Mouse (Mus musculus) cerebellum, adult 2 months (tissue): Measurements from ENCODE around the gene Epas1. TPM values are rescaled to one million over a fixed set of nuclear protein-coding genes. Genes with fewer than 3 reads are reported as not detected.
A peak's percentile ranks its signal among the peaks of the same experiment; 100 is the strongest.

Experiments used
- DNase-seq, 2 experiments: peaks; one replicate each; pipeline ENCODE4 v3.0.0; 2021
- H3K27ac ChIP-seq: fragments of 200-500 bp; 2 replicates; pipeline ENCODE4 v1.5.1; 2012; ENCODE audit warnings: low read length, control low read depth, inconsistent platforms; ENCODE audit not compliant: insufficient read depth
- H3K27me3 ChIP-seq: fragments of 200-500 bp; 2 replicates; pipeline ENCODE4 v1.6.1; 2012; ENCODE audit warnings: inconsistent platforms, mild to moderate bottlenecking, low read length, moderate library complexity; ENCODE audit not compliant: control insufficient read depth, insufficient read depth
- H3K4me1 ChIP-seq: fragments of 200-500 bp; 2 replicates; pipeline ENCODE4 v1.6.1; 2011; ENCODE audit warnings: low read length; ENCODE audit not compliant: control insufficient read depth, insufficient read depth
- H3K4me3 ChIP-seq: fragments of 200-500 bp; replicated peaks from 2 replicates; pipeline ENCODE3; 2011; ENCODE audit warnings: mild to moderate bottlenecking, low read depth, low read length, control low read depth; ENCODE audit not compliant: insufficient read depth
- CTCF ChIP-seq: fragments of 200-500 bp; IDR thresholded peaks from 2 replicates; pipeline ENCODE4 v1.5.1; 2011; ENCODE audit warnings: low read depth, mild to moderate bottlenecking, control low read depth, low read length, moderate library complexity, borderline replicate concordance; ENCODE audit not compliant: insufficient read depth
- POLR2A ChIP-seq: fragments of 200-500 bp; IDR thresholded peaks from 2 replicates; pipeline ENCODE4 v1.6.1; 2011; ENCODE audit warnings: low read length, control low read depth, borderline replicate concordance; ENCODE audit not compliant: insufficient read depth
- WGBS: fragments of 180-500 bp; shearing (Covaris S2); methylation state at CpG from one replicate; pipeline ENCODE4 v1.1.7; 2018; 5-methylcytosine and 5-hydroxymethylcytosine counted together
- polyA plus RNA-seq: library from polyadenylated mRNA; depleted of rRNA; stranded (reverse); fragments of >200 nt; gene quantifications from 2 replicates; pipeline ENCODE4 v1.2.3, GENCODE M21; 2012

Epas1 gene
- polyA plus RNA-seq, 1 experiment: 71.1 TPM

- no peak overlapping the region for H3K4me3 ChIP-seq
- TF ChIP-seq CTCF: no peak
- no peak for TF ChIP-seq POLR2A
- H3K27ac ChIP-seq: no peak overlapping the region
- H3K27me3 ChIP-seq: no peaks in the 10 kb centered on the region
- DNase-seq: no peak
- no peaks in the 10 kb centered on the region; the same call in 1 of the 2 replicates for H3K4me1 ChIP-seq
- 78% methylated on average over 8 of the region's 8 CpGs for WGBS
These were observed 28.6 kb upstream of the Epas1 start for GRCm38 (mm10) chr17:86724786-86725415.

GRCm38 (mm10) chr17:86726480-86726879 is 27.0 kb upstream of the Epas1 start:
- 76% methylated on average over 7 of the region's 7 CpGs for WGBS
- H3K4me3 ChIP-seq: no peak overlapping the region
- DNase-seq: no peak
- H3K27ac ChIP-seq: no peak overlapping the region
- no peaks in the 10 kb centered on the region for H3K27me3 ChIP-seq
- H3K4me1 ChIP-seq: no peaks in the 10 kb centered on the region
- TF ChIP-seq POLR2A: no peak
- no peak for TF ChIP-seq CTCF

GRCm38 (mm10) chr17:86727031-86727430 is 26.5 kb upstream of the Epas1 start:
- TF ChIP-seq CTCF (no peak), POLR2A (no peak)
- no peaks in the 10 kb centered on the region for H3K27me3 ChIP-seq
- no peak overlapping the region for H3K4me3 ChIP-seq
- DNase-seq: no peak
- H3K4me1 ChIP-seq: peaks cover 2% of the 10 kb centered on the region; the same call in 1 of the 2 replicates
- 89% methylated on average over 7 of the region's 7 CpGs for WGBS
- no peak overlapping the region for H3K27ac ChIP-seq

- Histone ChIP-seq H3K27me3 (no peaks in the 10 kb centered on the region), H3K4me1 (peaks cover 5% of the 10 kb centered on the region), H3K4me3 (no peak overlapping the region), H3K27ac (no peak overlapping the region)
- DNase-seq: no peak
- TF ChIP-seq CTCF (no peak), POLR2A (no peak)
- 91% methylated on average over 6 of the region's 6 CpGs for WGBS
These were observed 22.2 kb upstream of the Epas1 start for GRCm38 (mm10) chr17:86731273-86731672.

- no peaks in the 10 kb centered on the region for H3K27me3 ChIP-seq
- peaks cover 5% of the 10 kb centered on the region for H3K4me1 ChIP-seq
- no peak overlapping the region for H3K27ac ChIP-seq
- peak; percentile 23 to 39 for DNase-seq
- TF ChIP-seq CTCF (no peak), POLR2A (no peak)
- H3K4me3 ChIP-seq: no peak overlapping the region
- WGBS: 3% methylated on average over 11 of the region's 11 CpGs
These were observed 21.5 kb upstream of the Epas1 start for GRCm38 (mm10) chr17:86732024-86732423.

GRCm38 (mm10) chr17:86732522-86732921 is 21.0 kb upstream of the Epas1 start:
- Histone ChIP-seq H3K27me3 (no peaks in the 10 kb centered on the region), H3K27ac (no peak overlapping the region), H3K4me3 (no peak overlapping the region), H3K4me1 (peaks cover 5% of the 10 kb centered on the region)
- no peak for DNase-seq
- TF ChIP-seq CTCF (no peak), POLR2A (no peak)
- 68% methylated on average over 1 of the region's 1 CpGs for WGBS

GRCm38 (mm10) chr17:86733644-86734043 is 19.9 kb upstream of the Epas1 start:
- peaks cover 5% of the 10 kb centered on the region for H3K4me1 ChIP-seq
- no peak overlapping the region for H3K27ac ChIP-seq
- H3K27me3 ChIP-seq: no peaks in the 10 kb centered on the region
- TF ChIP-seq CTCF: no peak
- TF ChIP-seq POLR2A: no peak
- WGBS: 86% methylated on average over 4 of the region's 4 CpGs
- no peak overlapping the region for H3K4me3 ChIP-seq
- no peak for DNase-seq

- H3K4me3 ChIP-seq: no peak overlapping the region
- no peak overlapping the region for H3K27ac ChIP-seq
- WGBS: 80% methylated on average over 6 of the region's 6 CpGs
- TF ChIP-seq POLR2A (no peak), CTCF (no peak)
- H3K27me3 ChIP-seq: no peaks in the 10 kb centered on the region
- no peak for DNase-seq
- no peaks in the 10 kb centered on the region for H3K4me1 ChIP-seq
These were observed 15.0 kb upstream of the Epas1 start for GRCm38 (mm10) chr17:86738477-86738876.
